Mouse (Mus musculus): ENCODE measurements around the gene Mis18a. TPM values are rescaled to one million over a fixed set of nuclear protein-coding genes. Genes with fewer than 3 reads are reported as not detected.

Gene Mis18a
- polyA plus RNA-seq, 1 experiment from 2014 or later = 34.1 TPM

- no peaks in the 10 kb centered on the region for H3K36me3 ChIP-seq (ENCODE audit: control insufficient read depth, insufficient read depth, low read length)
- ATAC-seq (ENCODE audit: low FRiP score, low TSS enrichment) (peak; percentile 13; the same call in 1 of the 2 replicates), DNase-seq (peak; percentile 64)
- peak overlapping the region; percentile 55 for H3K9ac ChIP-seq (replicated peaks; ENCODE audit: low read length)
- H3K4me3 ChIP-seq (replicated peaks; ENCODE audit: low read depth, low read length) = peak overlapping the region; percentile 28
- H3K27me3 ChIP-seq (ENCODE audit: control insufficient read depth, insufficient read depth, low read length) = peaks cover 5% of the 10 kb centered on the region; the same call in 1 of the 2 replicates
- peak overlapping the region; percentile 59 for H3K4me2 ChIP-seq (ENCODE audit: low read length)
- H3K9me3 ChIP-seq (ENCODE audit: control insufficient read depth, low read length) = no peaks in the 10 kb centered on the region
- WGBS = 54% methylated on average over 12 of the region's 12 CpGs
- H3K4me1 ChIP-seq (ENCODE audit: control insufficient read depth, insufficient read depth, low read length) = peaks cover 24% of the 10 kb centered on the region
- peak overlapping the region; percentile 90 for H3K27ac ChIP-seq (replicated peaks; ENCODE audit: low read depth, low read length)
Observed at GRCm38 (mm10) chr16:90710313-90710712, 16.9 kb downstream of the Mis18a start.

- Histone ChIP-seq H3K4me2 (ENCODE audit: low read length) (peak overlapping the region; percentile 59), H3K27me3 (ENCODE audit: control insufficient read depth, insufficient read depth, low read length) (peaks cover 5% of the 10 kb centered on the region; the same call in 1 of the 2 replicates), H3K27ac (replicated peaks; ENCODE audit: low read depth, low read length) (peak overlapping the region; percentile 90), H3K9me3 (ENCODE audit: control insufficient read depth, low read length) (no peaks in the 10 kb centered on the region), H3K9ac (replicated peaks; ENCODE audit: low read length) (peak overlapping the region; percentile 55), H3K4me3 (replicated peaks; ENCODE audit: low read depth, low read length) (peak overlapping the region; percentile 28), H3K4me1 (ENCODE audit: control insufficient read depth, insufficient read depth, low read length) (peaks cover 24% of the 10 kb centered on the region), H3K36me3 (ENCODE audit: control insufficient read depth, insufficient read depth, low read length) (no peaks in the 10 kb centered on the region)
- DNase-seq = peak; percentile 94
- WGBS = 4% methylated on average over 17 of the region's 17 CpGs
- peak; percentile 91 for ATAC-seq (ENCODE audit: low FRiP score, low TSS enrichment)
Observed at GRCm38 (mm10) chr16:90709711-90710289, 17.4 kb downstream of the Mis18a start.

- no peak overlapping the region for H3K4me3 ChIP-seq (replicated peaks; ENCODE audit: low read depth, low read length)
- H3K36me3 ChIP-seq (ENCODE audit: control insufficient read depth, insufficient read depth, low read length) = no peaks in the 10 kb centered on the region
- ATAC-seq (ENCODE audit: low FRiP score, low TSS enrichment) (no peak), DNase-seq (no peak)
- H3K27ac ChIP-seq (replicated peaks; ENCODE audit: low read depth, low read length) = no peak overlapping the region
- 63% methylated on average over 3 of the region's 3 CpGs for WGBS
- no peaks in the 10 kb centered on the region for H3K27me3 ChIP-seq (ENCODE audit: control insufficient read depth, insufficient read depth, low read length)
- H3K4me2 ChIP-seq (ENCODE audit: low read length) = no peak overlapping the region
- peaks cover 22% of the 10 kb centered on the region for H3K4me1 ChIP-seq (ENCODE audit: control insufficient read depth, insufficient read depth, low read length)
- no peak overlapping the region for H3K9ac ChIP-seq (replicated peaks; ENCODE audit: low read length)
- no peaks in the 10 kb centered on the region for H3K9me3 ChIP-seq (ENCODE audit: control insufficient read depth, low read length)
Observed at GRCm38 (mm10) chr16:90706279-90706678, 20.9 kb downstream of the Mis18a start.

- DNase-seq (no peak), ATAC-seq (ENCODE audit: low FRiP score, low TSS enrichment) (no peak)
- no peak overlapping the region for H3K4me2 ChIP-seq (ENCODE audit: low read length)
- no peaks in the 10 kb centered on the region for H3K27me3 ChIP-seq (ENCODE audit: control insufficient read depth, insufficient read depth, low read length)
- no peak overlapping the region for H3K4me3 ChIP-seq (replicated peaks; ENCODE audit: low read depth, low read length)
- H3K9me3 ChIP-seq (ENCODE audit: control insufficient read depth, low read length) = no peaks in the 10 kb centered on the region
- H3K9ac ChIP-seq (replicated peaks; ENCODE audit: low read length) = no peak overlapping the region
- no peaks in the 10 kb centered on the region for H3K36me3 ChIP-seq (ENCODE audit: control insufficient read depth, insufficient read depth, low read length)
- peaks cover 6% of the 10 kb centered on the region for H3K4me1 ChIP-seq (ENCODE audit: control insufficient read depth, insufficient read depth, low read length)
- H3K27ac ChIP-seq (replicated peaks; ENCODE audit: low read depth, low read length) = no peak overlapping the region
- 79% methylated on average over 13 of the region's 13 CpGs for WGBS
Observed at GRCm38 (mm10) chr16:90704161-90704825, 22.9 kb downstream of the Mis18a start.

- no peak for DNase-seq
- H3K36me3 ChIP-seq (ENCODE audit: control insufficient read depth, insufficient read depth, low read length) = no peaks in the 10 kb centered on the region
- no peak overlapping the region for H3K4me3 ChIP-seq (replicated peaks; ENCODE audit: low read depth, low read length)
- H3K4me2 ChIP-seq (ENCODE audit: low read length) = no peak overlapping the region
- no peak for ATAC-seq (ENCODE audit: low FRiP score, low TSS enrichment)
- H3K9ac ChIP-seq (replicated peaks; ENCODE audit: low read length) = no peak overlapping the region
- H3K9me3 ChIP-seq (ENCODE audit: control insufficient read depth, low read length) = no peaks in the 10 kb centered on the region
- no peaks in the 10 kb centered on the region for H3K4me1 ChIP-seq (ENCODE audit: control insufficient read depth, insufficient read depth, low read length)
- 28% methylated on average over 1 of the region's 1 CpGs for WGBS
- H3K27ac ChIP-seq (replicated peaks; ENCODE audit: low read depth, low read length) = no peak overlapping the region
- no peaks in the 10 kb centered on the region for H3K27me3 ChIP-seq (ENCODE audit: control insufficient read depth, insufficient read depth, low read length)
Observed at GRCm38 (mm10) chr16:90703646-90704045, 23.6 kb downstream of the Mis18a start.

GRCm38 (mm10) chr16:90701541-90701940 lies 25.7 kb downstream of the Mis18a start:
- no peak for DNase-seq
- Histone ChIP-seq H3K4me3 (replicated peaks; ENCODE audit: low read depth, low read length) (no peak overlapping the region), H3K36me3 (ENCODE audit: control insufficient read depth, insufficient read depth, low read length) (no peaks in the 10 kb centered on the region), H3K27me3 (ENCODE audit: control insufficient read depth, insufficient read depth, low read length) (no peaks in the 10 kb centered on the region), H3K9me3 (ENCODE audit: control insufficient read depth, low read length) (no peaks in the 10 kb centered on the region), H3K9ac (replicated peaks; ENCODE audit: low read length) (no peak overlapping the region), H3K4me2 (ENCODE audit: low read length) (no peak overlapping the region), H3K4me1 (ENCODE audit: control insufficient read depth, insufficient read depth, low read length) (no peaks in the 10 kb centered on the region), H3K27ac (replicated peaks; ENCODE audit: low read depth, low read length) (no peak overlapping the region)
- no peak for ATAC-seq (ENCODE audit: low FRiP score, low TSS enrichment)
- WGBS = 89% methylated on average over 2 of the region's 2 CpGs

- Histone ChIP-seq H3K36me3 (ENCODE audit: control insufficient read depth, insufficient read depth, low read length) (no peaks in the 10 kb centered on the region), H3K27ac (replicated peaks; ENCODE audit: low read depth, low read length) (no peak overlapping the region), H3K4me3 (replicated peaks; ENCODE audit: low read depth, low read length) (no peak overlapping the region), H3K4me2 (ENCODE audit: low read length) (no peak overlapping the region), H3K4me1 (ENCODE audit: control insufficient read depth, insufficient read depth, low read length) (no peaks in the 10 kb centered on the region), H3K9me3 (ENCODE audit: control insufficient read depth, low read length) (no peaks in the 10 kb centered on the region), H3K27me3 (ENCODE audit: control insufficient read depth, insufficient read depth, low read length) (no peaks in the 10 kb centered on the region), H3K9ac (replicated peaks; ENCODE audit: low read length) (no peak overlapping the region)
- ATAC-seq (ENCODE audit: low FRiP score, low TSS enrichment) = no peak
- 87% methylated on average over 14 of the region's 14 CpGs for WGBS
- no peak for DNase-seq
Observed at GRCm38 (mm10) chr16:90699390-90699789, 27.8 kb downstream of the Mis18a start.

GRCm38 (mm10) chr16:90696306-90696705 lies 30.9 kb downstream of the Mis18a start:
- WGBS = 61% methylated on average over 9 of the region's 9 CpGs
- Histone ChIP-seq H3K9me3 (ENCODE audit: control insufficient read depth, low read length) (no peaks in the 10 kb centered on the region), H3K27me3 (ENCODE audit: control insufficient read depth, insufficient read depth, low read length) (no peaks in the 10 kb centered on the region), H3K36me3 (ENCODE audit: control insufficient read depth, insufficient read depth, low read length) (no peaks in the 10 kb centered on the region), H3K9ac (replicated peaks; ENCODE audit: low read length) (no peak overlapping the region), H3K27ac (replicated peaks; ENCODE audit: low read depth, low read length) (no peak overlapping the region), H3K4me1 (ENCODE audit: control insufficient read depth, insufficient read depth, low read length) (no peaks in the 10 kb centered on the region), H3K4me2 (ENCODE audit: low read length) (no peak overlapping the region), H3K4me3 (replicated peaks; ENCODE audit: low read depth, low read length) (no peak overlapping the region)
- ATAC-seq (ENCODE audit: low FRiP score, low TSS enrichment) (no peak), DNase-seq (no peak)

- H3K27me3 ChIP-seq (ENCODE audit: control insufficient read depth, insufficient read depth, low read length) = no peaks in the 10 kb centered on the region
- H3K4me3 ChIP-seq (replicated peaks; ENCODE audit: low read depth, low read length) = no peak overlapping the region
- H3K9me3 ChIP-seq (ENCODE audit: control insufficient read depth, low read length) = no peaks in the 10 kb centered on the region
- H3K27ac ChIP-seq (replicated peaks; ENCODE audit: low read depth, low read length) = no peak overlapping the region
- 88% methylated on average over 10 of the region's 10 CpGs for WGBS
- no peak overlapping the region for H3K9ac ChIP-seq (replicated peaks; ENCODE audit: low read length)
- H3K4me2 ChIP-seq (ENCODE audit: low read length) = no peak overlapping the region
- DNase-seq = no peak
- no peaks in the 10 kb centered on the region for H3K4me1 ChIP-seq (ENCODE audit: control insufficient read depth, insufficient read depth, low read length)
- H3K36me3 ChIP-seq (ENCODE audit: control insufficient read depth, insufficient read depth, low read length) = no peaks in the 10 kb centered on the region
- no peak for ATAC-seq (ENCODE audit: low FRiP score, low TSS enrichment)
Observed at GRCm38 (mm10) chr16:90695121-90695520, 32.1 kb downstream of the Mis18a start.

Measured in midbrain, embryonic 14.5 days (tissue).